Mouse (Mus musculus): ENCODE measurements at regions not wholly inside any gene's neighbourhood (a gene's known extent, or its start where the extent isn't known, plus 50 kb on each side); places are given as distances from the start of the nearest gene placed in this dataset.
"Not testable (repeated sequence)": the region's sequence is repeated elsewhere in the genome, so short reads cannot be mapped to it uniquely, and the experiment has no call there.

- ATAC-seq (ENCODE audit: insufficient read depth, low FRiP score, low TSS enrichment): no peak
- H3K27me3 ChIP-seq (ENCODE audit: control insufficient read depth, insufficient read depth, low read length): no peaks in the 10 kb centered on the region
Measured at GRCm38 (mm10) chr12:5918030-5918429, 542.5 kb upstream of the Klhl29 start.

GRCm38 (mm10) chr12:5906251-5906650, 530.8 kb upstream of the Klhl29 start:
- no peak for DNase-seq (ENCODE audit: low spot score)
- H3K9ac ChIP-seq (ENCODE audit: low read length): no peak overlapping the region
- H3K36me3 ChIP-seq (ENCODE audit: control insufficient read depth, insufficient read depth, low read length): no peaks in the 10 kb centered on the region
- no peaks in the 10 kb centered on the region for H3K27me3 ChIP-seq (ENCODE audit: control insufficient read depth, insufficient read depth, low read length)
- H3K4me2 ChIP-seq (ENCODE audit: low read depth): no peak overlapping the region
- 82% methylated on average over 2 of the region's 2 CpGs for WGBS
- no peaks in the 10 kb centered on the region for H3K4me1 ChIP-seq (ENCODE audit: control insufficient read depth, insufficient read depth, low read length)
- H3K4me3 ChIP-seq (ENCODE audit: low read depth, low read length): no peak overlapping the region
- ATAC-seq (ENCODE audit: insufficient read depth, low FRiP score, low TSS enrichment): no peak
- no peak overlapping the region for H3K27ac ChIP-seq (ENCODE audit: low read depth, low read length)
- H3K9me3 ChIP-seq (ENCODE audit: control insufficient read depth, low read length): no peaks in the 10 kb centered on the region

More at GRCm38 (mm10) chr12:5918030-5918429, 542.5 kb upstream of the Klhl29 start:
- Histone ChIP-seq H3K27ac (ENCODE audit: low read depth, low read length) (no peak overlapping the region), H3K4me2 (ENCODE audit: low read depth) (no peak overlapping the region), H3K9me3 (ENCODE audit: control insufficient read depth, low read length) (no peaks in the 10 kb centered on the region), H3K4me1 (ENCODE audit: control insufficient read depth, insufficient read depth, low read length) (no peaks in the 10 kb centered on the region), H3K36me3 (ENCODE audit: control insufficient read depth, insufficient read depth, low read length) (no peaks in the 10 kb centered on the region), H3K4me3 (ENCODE audit: low read depth, low read length) (no peak overlapping the region), H3K9ac (ENCODE audit: low read length) (no peak overlapping the region)
- DNase-seq (ENCODE audit: low spot score): no peak
- WGBS: 75% methylated on average over 1 of the region's 1 CpGs

GRCm38 (mm10) chr12:5891786-5892185, 516.3 kb upstream of the Klhl29 start:
- H3K9ac ChIP-seq (ENCODE audit: low read length); H3K4me3 ChIP-seq (ENCODE audit: low read depth, low read length); H3K4me2 ChIP-seq (ENCODE audit: low read depth); H3K36me3 ChIP-seq (ENCODE audit: control insufficient read depth, insufficient read depth, low read length); H3K27ac ChIP-seq (ENCODE audit: low read depth, low read length); H3K27me3 ChIP-seq (ENCODE audit: control insufficient read depth, insufficient read depth, low read length); H3K9me3 ChIP-seq (ENCODE audit: control insufficient read depth, low read length); ATAC-seq (ENCODE audit: insufficient read depth, low FRiP score, low TSS enrichment); DNase-seq (ENCODE audit: low spot score); H3K4me1 ChIP-seq (ENCODE audit: control insufficient read depth, insufficient read depth, low read length): not testable (repeated sequence)
- WGBS: 58% methylated on average over 2 of the region's 3 CpGs

GRCm38 (mm10) chr12:5866701-5867100, 491.2 kb upstream of the Klhl29 start:
- H3K4me3 ChIP-seq (ENCODE audit: low read depth, low read length): no peak overlapping the region
- H3K4me2 ChIP-seq (ENCODE audit: low read depth): no peak overlapping the region
- H3K9ac ChIP-seq (ENCODE audit: low read length): no peak overlapping the region
- H3K9me3 ChIP-seq (ENCODE audit: control insufficient read depth, low read length): no peaks in the 10 kb centered on the region
- no peaks in the 10 kb centered on the region for H3K4me1 ChIP-seq (ENCODE audit: control insufficient read depth, insufficient read depth, low read length)
- ATAC-seq (ENCODE audit: insufficient read depth, low FRiP score, low TSS enrichment) (no peak), DNase-seq (ENCODE audit: low spot score) (no peak)
- H3K27ac ChIP-seq (ENCODE audit: low read depth, low read length): no peak overlapping the region
- H3K36me3 ChIP-seq (ENCODE audit: control insufficient read depth, insufficient read depth, low read length): no peaks in the 10 kb centered on the region
- H3K27me3 ChIP-seq (ENCODE audit: control insufficient read depth, insufficient read depth, low read length): no peaks in the 10 kb centered on the region

- no peaks in the 10 kb centered on the region for H3K4me1 ChIP-seq (ENCODE audit: control insufficient read depth, insufficient read depth, low read length)
- no peak overlapping the region for H3K9ac ChIP-seq (ENCODE audit: low read length)
- no peak overlapping the region for H3K27ac ChIP-seq (ENCODE audit: low read depth, low read length)
- no peaks in the 10 kb centered on the region for H3K9me3 ChIP-seq (ENCODE audit: control insufficient read depth, low read length)
- H3K27me3 ChIP-seq (ENCODE audit: control insufficient read depth, insufficient read depth, low read length): no peaks in the 10 kb centered on the region
- H3K4me2 ChIP-seq (ENCODE audit: low read depth): no peak overlapping the region
- 77% methylated on average over 2 of the region's 2 CpGs for WGBS
- DNase-seq (ENCODE audit: low spot score) (no peak), ATAC-seq (ENCODE audit: insufficient read depth, low FRiP score, low TSS enrichment) (no peak)
- no peak overlapping the region for H3K4me3 ChIP-seq (ENCODE audit: low read depth, low read length)
- H3K36me3 ChIP-seq (ENCODE audit: control insufficient read depth, insufficient read depth, low read length): no peaks in the 10 kb centered on the region
Measured at GRCm38 (mm10) chr12:5859795-5860194, 484.3 kb upstream of the Klhl29 start.

- no peaks in the 10 kb centered on the region for H3K9me3 ChIP-seq (ENCODE audit: control insufficient read depth, low read length)
- DNase-seq (ENCODE audit: low spot score) (no peak), ATAC-seq (ENCODE audit: insufficient read depth, low FRiP score, low TSS enrichment) (no peak)
- H3K4me1 ChIP-seq (ENCODE audit: control insufficient read depth, insufficient read depth, low read length): no peaks in the 10 kb centered on the region
- no peaks in the 10 kb centered on the region for H3K27me3 ChIP-seq (ENCODE audit: control insufficient read depth, insufficient read depth, low read length)
- 47% methylated on average over 3 of the region's 3 CpGs for WGBS
- H3K4me2 ChIP-seq (ENCODE audit: low read depth): no peak overlapping the region
- no peak overlapping the region for H3K27ac ChIP-seq (ENCODE audit: low read depth, low read length)
- no peaks in the 10 kb centered on the region for H3K36me3 ChIP-seq (ENCODE audit: control insufficient read depth, insufficient read depth, low read length)
- H3K4me3 ChIP-seq (ENCODE audit: low read depth, low read length): no peak overlapping the region
- H3K9ac ChIP-seq (ENCODE audit: low read length): no peak overlapping the region
Measured at GRCm38 (mm10) chr12:5856421-5856820, 480.9 kb upstream of the Klhl29 start.

- Histone ChIP-seq H3K36me3 (ENCODE audit: control insufficient read depth, insufficient read depth, low read length) (no peaks in the 10 kb centered on the region), H3K4me1 (ENCODE audit: control insufficient read depth, insufficient read depth, low read length) (no peaks in the 10 kb centered on the region), H3K9ac (ENCODE audit: low read length) (no peak overlapping the region), H3K27me3 (ENCODE audit: control insufficient read depth, insufficient read depth, low read length) (no peaks in the 10 kb centered on the region), H3K4me2 (ENCODE audit: low read depth) (no peak overlapping the region), H3K4me3 (ENCODE audit: low read depth, low read length) (no peak overlapping the region), H3K9me3 (ENCODE audit: control insufficient read depth, low read length) (no peaks in the 10 kb centered on the region), H3K27ac (ENCODE audit: low read depth, low read length) (no peak overlapping the region)
- 83% methylated on average over 2 of the region's 2 CpGs for WGBS
- no peak for DNase-seq (ENCODE audit: low spot score)
- no peak for ATAC-seq (ENCODE audit: insufficient read depth, low FRiP score, low TSS enrichment)
Measured at GRCm38 (mm10) chr12:5810427-5810826, 434.9 kb upstream of the Klhl29 start.

GRCm38 (mm10) chr12:5810009-5810408, 434.5 kb upstream of the Klhl29 start:
- no peak overlapping the region for H3K9ac ChIP-seq (ENCODE audit: low read length)
- no peaks in the 10 kb centered on the region for H3K9me3 ChIP-seq (ENCODE audit: control insufficient read depth, low read length)
- no peaks in the 10 kb centered on the region for H3K4me1 ChIP-seq (ENCODE audit: control insufficient read depth, insufficient read depth, low read length)
- no peaks in the 10 kb centered on the region for H3K27me3 ChIP-seq (ENCODE audit: control insufficient read depth, insufficient read depth, low read length)
- 87% methylated on average over 4 of the region's 4 CpGs for WGBS
- DNase-seq (ENCODE audit: low spot score) (no peak), ATAC-seq (ENCODE audit: insufficient read depth, low FRiP score, low TSS enrichment) (no peak)
- no peak overlapping the region for H3K4me3 ChIP-seq (ENCODE audit: low read depth, low read length)
- no peak overlapping the region for H3K27ac ChIP-seq (ENCODE audit: low read depth, low read length)
- H3K4me2 ChIP-seq (ENCODE audit: low read depth): no peak overlapping the region
- no peaks in the 10 kb centered on the region for H3K36me3 ChIP-seq (ENCODE audit: control insufficient read depth, insufficient read depth, low read length)

GRCm38 (mm10) chr12:5807996-5808886, 432.8 kb upstream of the Klhl29 start:
- no peaks in the 10 kb centered on the region for H3K4me1 ChIP-seq (ENCODE audit: control insufficient read depth, insufficient read depth, low read length)
- no peak overlapping the region for H3K27ac ChIP-seq (ENCODE audit: low read depth, low read length)
- no peak overlapping the region for H3K4me2 ChIP-seq (ENCODE audit: low read depth)
- WGBS: 45% methylated on average over 18 of the region's 18 CpGs
- H3K9me3 ChIP-seq (ENCODE audit: control insufficient read depth, low read length): no peaks in the 10 kb centered on the region
- ATAC-seq (ENCODE audit: insufficient read depth, low FRiP score, low TSS enrichment) (no peak), DNase-seq (ENCODE audit: low spot score) (no peak)
- H3K4me3 ChIP-seq (ENCODE audit: low read depth, low read length): no peak overlapping the region
- no peak overlapping the region for H3K9ac ChIP-seq (ENCODE audit: low read length)
- no peaks in the 10 kb centered on the region for H3K36me3 ChIP-seq (ENCODE audit: control insufficient read depth, insufficient read depth, low read length)
- H3K27me3 ChIP-seq (ENCODE audit: control insufficient read depth, insufficient read depth, low read length): no peaks in the 10 kb centered on the region

All from neural tube, embryonic 11.5 days (tissue).